Mouse (Mus musculus) lung, embryonic 16.5 days (tissue): Measurements from ENCODE around the gene Hspa12a. TPM values are rescaled to one million over a fixed set of nuclear protein-coding genes. Genes with fewer than 3 reads are reported as not detected.

Source experiments
- ATAC-seq: fragments of 200-750 bp; cut with Nextera tagmentation; 2 replicates; pipeline ENCODE4 v1.8.0; 2017; ENCODE audit warnings: low read depth, mild to moderate bottlenecking, moderate library complexity
- H3K27ac ChIP-seq: fragments of 300-500 bp; sonication (generic); 2 replicates; pipeline ENCODE4 v1.5.1; 2014; ENCODE audit warnings: mild to moderate bottlenecking, control low read depth, low read length
- H3K27me3 ChIP-seq: fragments of 300-500 bp; sonication (generic); 2 replicates; pipeline ENCODE4 v1.6.1; 2014; ENCODE audit warnings: low read depth, low read length, mixed read lengths; ENCODE audit not compliant: control insufficient read depth, insufficient read depth
- H3K36me3 ChIP-seq: fragments of 300-500 bp; sonication (generic); 2 replicates; pipeline ENCODE4 v1.6.1; 2014; ENCODE audit warnings: low read length; ENCODE audit not compliant: control insufficient read depth, insufficient read depth
- H3K4me1 ChIP-seq: fragments of 300-500 bp; sonication (generic); replicated peaks from 2 replicates; pipeline ENCODE4 v1.6.1; 2014; ENCODE audit warnings: low read length, mixed read lengths; ENCODE audit not compliant: control insufficient read depth, insufficient read depth
- H3K4me2 ChIP-seq: fragments of 300-500 bp; sonication (generic); 2 replicates; pipeline ENCODE4 v1.6.1; 2014; ENCODE audit warnings: low read depth, low read length, control low read depth
- H3K4me3 ChIP-seq: fragments of 300-500 bp; sonication (generic); 2 replicates; pipeline ENCODE4 v1.5.1; 2014; ENCODE audit warnings: mild to moderate bottlenecking, low read length, control low read depth
- H3K9ac ChIP-seq: fragments of 300-500 bp; sonication (generic); 2 replicates; pipeline ENCODE4 v1.6.1; 2014; ENCODE audit warnings: low read length, control low read depth
- H3K9me3 ChIP-seq: fragments of 300-500 bp; sonication (generic); 2 replicates; pipeline ENCODE4 v1.6.1; 2016; ENCODE audit warnings: low read length; ENCODE audit not compliant: control insufficient read depth
- WGBS: fragments of 180-500 bp; shearing (Covaris S2); extraction: QIAGEN DNeasy Blood & Tissue Kit; methylation state at CpG from one replicate; pipeline ENCODE4 v1.1.7; 2014; 5-methylcytosine and 5-hydroxymethylcytosine counted together
- polyA plus RNA-seq: library from polyadenylated mRNA; unstranded; fragments of >200 nt; fragmentation: Nextera tagmentation; extraction: Ambion mirVana; gene quantifications from 2 replicates; pipeline ENCODE4 v1.2.1, GENCODE M21; 2015

Hspa12a gene
- polyA plus RNA-seq, 1 experiment from 2014 or later = 5.5 TPM

DNA sequence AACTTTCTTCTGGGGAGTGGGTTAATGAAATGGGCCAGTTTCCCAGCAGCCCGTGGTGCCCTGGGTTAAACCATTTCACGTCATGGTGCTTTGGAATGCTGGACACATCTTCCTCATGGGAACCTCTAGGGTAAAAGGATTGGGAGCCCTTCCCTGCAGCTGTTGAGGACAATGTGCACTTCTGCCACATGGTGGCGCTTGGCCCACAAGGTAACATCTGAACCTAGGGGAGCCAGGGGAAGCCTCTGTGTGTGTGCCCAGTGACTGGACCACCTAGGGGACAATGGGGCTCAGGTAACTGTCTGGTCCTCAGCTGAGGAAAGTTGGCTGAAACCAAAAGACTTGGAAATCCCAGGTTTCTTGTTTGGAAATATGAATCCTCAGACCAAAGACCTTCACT, 137.1 kb downstream of the Hspa12a start:
- H3K27ac ChIP-seq = no peak overlapping the region
- H3K9me3 ChIP-seq = no peaks in the 10 kb centered on the region
- H3K36me3 ChIP-seq = no peaks in the 10 kb centered on the region
- no peak overlapping the region for H3K4me2 ChIP-seq
- H3K4me1 ChIP-seq = no peaks in the 10 kb centered on the region
- peak; percentile 68; the same call in 1 of the 2 replicates for ATAC-seq
- no peak overlapping the region for H3K4me3 ChIP-seq
- H3K27me3 ChIP-seq = no peaks in the 10 kb centered on the region
- H3K9ac ChIP-seq = no peak overlapping the region
- 4% methylated on average over 3 of the region's 3 CpGs for WGBS

DNA sequence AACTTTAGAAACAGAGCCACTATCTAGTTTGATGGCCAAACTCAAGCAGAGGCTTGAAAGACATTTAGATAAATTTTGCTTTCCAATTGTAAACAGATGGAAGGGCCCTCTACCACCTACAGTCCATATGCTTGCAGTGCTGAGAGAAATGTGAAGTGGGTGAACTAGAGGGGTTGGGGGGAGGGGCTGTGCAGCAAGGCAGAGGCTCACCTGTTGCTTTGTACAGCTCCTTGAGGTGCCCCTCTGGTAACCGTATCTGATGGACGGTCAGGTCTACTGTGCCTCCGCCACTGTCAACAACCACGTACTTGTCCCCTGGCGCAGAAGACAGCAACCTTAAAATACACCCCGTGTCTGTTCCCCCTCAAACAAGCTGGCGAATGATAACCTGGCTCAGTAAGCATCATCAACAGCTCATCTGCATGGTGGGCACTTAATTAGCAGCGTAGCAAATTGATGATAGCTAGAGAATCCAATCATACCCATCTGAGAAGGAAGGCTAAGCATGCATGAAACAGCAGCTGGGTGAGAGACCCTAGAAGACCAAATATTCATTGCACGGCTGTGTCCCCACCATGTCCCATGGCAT, 138.2 kb downstream of the Hspa12a start:
- Histone ChIP-seq H3K27me3 (no peaks in the 10 kb centered on the region), H3K36me3 (no peaks in the 10 kb centered on the region), H3K9ac (no peak overlapping the region), H3K9me3 (no peaks in the 10 kb centered on the region), H3K4me3 (no peak overlapping the region), H3K27ac (no peak overlapping the region), H3K4me2 (no peak overlapping the region), H3K4me1 (no peaks in the 10 kb centered on the region)
- 72% methylated on average over 9 of the region's 9 CpGs for WGBS
- ATAC-seq = no peak

DNA sequence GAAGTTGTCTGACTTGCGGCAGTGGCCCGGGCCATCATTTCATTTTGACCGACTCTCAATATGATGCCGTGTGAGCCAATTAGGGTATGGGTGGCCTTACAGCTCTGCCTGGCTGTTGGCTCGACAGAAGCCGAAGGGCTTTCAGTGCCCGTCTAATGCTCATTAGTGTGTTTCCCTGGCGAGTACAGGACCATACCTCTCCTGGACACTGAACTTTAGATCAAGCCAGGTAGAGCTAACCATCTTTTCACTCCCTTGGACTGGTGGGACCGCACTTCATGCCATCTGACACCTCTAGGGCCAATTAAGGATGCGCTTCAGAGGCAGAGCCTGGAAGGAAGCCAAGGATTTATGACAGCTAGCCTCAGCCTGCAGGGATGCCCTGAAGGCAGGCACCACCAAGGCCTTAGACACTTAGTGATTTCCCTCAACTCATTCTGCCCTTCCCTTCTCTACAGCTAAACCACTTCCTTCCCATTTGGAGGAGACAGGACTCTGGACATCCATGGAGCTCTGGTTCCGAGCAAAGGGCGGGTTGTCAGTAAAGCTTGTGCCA, 148.3 kb downstream of the Hspa12a start:
- Histone ChIP-seq H3K36me3 (no peaks in the 10 kb centered on the region), H3K27me3 (no peaks in the 10 kb centered on the region), H3K4me2 (no peak overlapping the region), H3K9me3 (no peaks in the 10 kb centered on the region), H3K4me3 (no peak overlapping the region), H3K9ac (no peak overlapping the region), H3K27ac (no peak overlapping the region), H3K4me1 (no peaks in the 10 kb centered on the region)
- no peak for ATAC-seq
- 78% methylated on average over 12 of the region's 12 CpGs for WGBS

DNA sequence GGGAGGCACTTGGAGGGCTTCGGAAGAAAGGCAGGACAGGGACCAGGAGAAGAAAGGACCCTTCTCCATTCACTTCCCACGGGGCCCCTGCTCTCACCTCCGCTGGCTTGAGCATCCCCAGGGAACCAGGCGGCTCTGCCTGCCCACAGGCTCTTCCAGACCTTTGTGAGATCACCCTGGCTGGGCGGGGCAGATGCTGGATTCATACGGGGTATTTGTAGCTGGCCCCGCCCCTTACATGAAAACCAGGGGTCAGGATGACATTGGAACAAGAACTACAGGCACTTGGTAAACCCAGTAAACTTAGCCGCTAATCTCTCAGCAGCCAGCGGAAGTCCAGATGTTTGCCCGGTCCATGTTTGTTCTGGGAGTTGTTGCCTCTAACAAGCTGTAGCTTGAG, 149.2 kb downstream of the Hspa12a start, which contains the start of gene 1700019N19Rik:
Gene 1700019N19Rik (minus strand): TSS at position 178 of the 400 bp plus-strand sequence.
- H3K27me3 ChIP-seq = no peaks in the 10 kb centered on the region
- no peaks in the 10 kb centered on the region for H3K9me3 ChIP-seq
- 33% methylated on average over 10 of the region's 10 CpGs for WGBS
- H3K27ac ChIP-seq = no peak within 1 kb of the TSS
- no peak for ATAC-seq
- H3K4me1 ChIP-seq = no peaks in the 10 kb centered on the region
- no peak within 1 kb of the TSS for H3K9ac ChIP-seq
- no peak within 1 kb of the TSS for H3K4me2 ChIP-seq
- no peak within 1 kb of the TSS for H3K4me3 ChIP-seq
- H3K36me3 ChIP-seq = no peaks in the 10 kb centered on the region

DNA sequence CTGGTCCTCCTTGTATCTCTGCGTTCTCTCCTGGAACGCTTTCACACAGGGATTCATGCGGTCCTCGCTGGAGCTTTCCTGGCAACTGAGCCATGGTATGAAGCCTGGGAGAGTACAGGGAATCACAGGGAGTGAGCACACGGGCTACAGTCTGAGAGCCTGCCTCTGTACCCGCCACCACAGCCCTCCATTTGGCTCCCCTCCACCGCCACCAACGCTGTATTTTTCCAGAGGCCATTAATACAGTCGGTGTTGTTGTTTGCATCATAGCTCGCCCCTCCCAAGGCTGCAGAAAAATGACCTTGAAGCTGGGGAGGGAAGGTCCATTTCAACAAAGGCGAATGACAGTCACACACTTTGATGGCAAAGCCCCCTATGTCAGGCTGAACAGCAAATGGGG, 154.3 kb downstream of the Hspa12a start:
- H3K9me3 ChIP-seq = no peaks in the 10 kb centered on the region
- no peak overlapping the region for H3K27ac ChIP-seq
- no peaks in the 10 kb centered on the region for H3K27me3 ChIP-seq
- H3K4me3 ChIP-seq = no peak overlapping the region
- H3K4me2 ChIP-seq = no peak overlapping the region
- no peak overlapping the region for H3K9ac ChIP-seq
- no peaks in the 10 kb centered on the region for H3K36me3 ChIP-seq
- no peaks in the 10 kb centered on the region for H3K4me1 ChIP-seq
- ATAC-seq = no peak
- 61% methylated on average over 11 of the region's 11 CpGs for WGBS

DNA sequence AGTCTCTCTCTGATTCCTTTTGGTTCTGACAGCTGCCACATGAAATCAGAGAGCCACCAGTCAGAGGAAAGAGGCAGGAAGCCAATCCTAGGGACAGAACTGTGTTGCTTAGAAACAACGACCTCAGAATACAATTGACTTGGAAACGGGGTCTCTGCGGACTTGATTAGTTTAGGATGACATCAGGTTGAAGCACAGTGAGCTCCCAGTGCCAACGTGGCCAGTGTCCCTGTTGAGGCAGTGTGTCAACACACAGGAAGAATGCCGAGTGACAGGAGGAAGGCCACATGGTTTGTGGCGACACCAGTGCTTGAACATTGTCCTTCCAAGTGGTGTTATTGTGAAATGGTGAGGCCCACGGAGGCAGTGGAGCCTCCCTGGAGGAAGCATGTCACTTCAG, 159.5 kb downstream of the Hspa12a start:
- no peaks in the 10 kb centered on the region for H3K9me3 ChIP-seq
- H3K4me2 ChIP-seq = no peak overlapping the region
- 39% methylated on average over 7 of the region's 7 CpGs for WGBS
- H3K27me3 ChIP-seq = no peaks in the 10 kb centered on the region
- no peaks in the 10 kb centered on the region for H3K36me3 ChIP-seq
- no peak overlapping the region for H3K9ac ChIP-seq
- no peak overlapping the region for H3K4me3 ChIP-seq
- ATAC-seq = no peak
- H3K27ac ChIP-seq = no peak overlapping the region
- H3K4me1 ChIP-seq = no peaks in the 10 kb centered on the region

DNA sequence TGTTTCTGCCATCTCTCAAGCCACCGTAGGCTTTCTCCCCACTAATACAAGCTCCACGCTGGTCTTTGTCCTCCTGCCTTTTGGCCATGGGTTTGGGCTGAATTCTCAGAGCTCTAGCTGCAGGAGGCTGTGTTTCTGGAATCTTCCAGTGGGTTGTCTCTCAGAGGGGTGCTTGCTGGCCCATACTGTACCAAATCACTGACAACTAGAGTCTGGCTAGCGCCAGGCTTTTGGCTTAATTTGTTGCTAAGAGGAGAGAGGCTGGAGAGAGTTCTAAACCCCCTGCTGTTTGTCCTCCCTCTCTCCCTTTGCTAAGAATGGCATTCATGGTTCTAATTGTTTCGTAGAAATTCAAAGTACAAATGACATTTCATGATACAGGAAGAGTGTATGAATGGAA, 161.9 kb downstream of the Hspa12a start:
- ATAC-seq = no peak

DNA sequence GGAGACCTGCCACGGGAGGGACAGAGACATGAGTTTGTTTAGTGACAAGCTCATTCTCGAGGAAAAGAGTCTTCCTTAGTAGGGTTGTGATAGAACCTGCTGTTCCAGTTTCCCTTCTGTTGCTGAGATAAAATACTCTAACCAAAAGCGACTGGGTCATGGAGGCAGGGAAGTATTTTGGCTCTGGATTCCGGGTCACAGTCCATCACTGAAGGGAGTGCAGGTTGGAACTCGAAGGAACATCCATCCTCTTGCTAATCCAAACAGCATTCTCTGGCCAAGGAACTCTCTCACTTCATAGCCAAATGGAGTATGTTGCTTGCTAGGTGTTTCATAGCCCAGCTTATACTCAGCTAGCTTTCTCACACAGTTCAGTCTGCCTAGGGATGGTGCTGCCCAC, 167.0 kb downstream of the Hspa12a start:
- 42% methylated on average over 5 of the region's 5 CpGs for WGBS

More for the DNA sequence above, 161.9 kb downstream of the Hspa12a start:
- H3K4me2 ChIP-seq = no peak overlapping the region
- no peak overlapping the region for H3K4me3 ChIP-seq
- no peak overlapping the region for H3K27ac ChIP-seq
- WGBS = 71% methylated on average over 4 of the region's 4 CpGs
- no peaks in the 10 kb centered on the region for H3K27me3 ChIP-seq
- no peaks in the 10 kb centered on the region for H3K9me3 ChIP-seq
- no peaks in the 10 kb centered on the region for H3K36me3 ChIP-seq
- no peaks in the 10 kb centered on the region for H3K4me1 ChIP-seq
- no peak overlapping the region for H3K9ac ChIP-seq

DNA sequence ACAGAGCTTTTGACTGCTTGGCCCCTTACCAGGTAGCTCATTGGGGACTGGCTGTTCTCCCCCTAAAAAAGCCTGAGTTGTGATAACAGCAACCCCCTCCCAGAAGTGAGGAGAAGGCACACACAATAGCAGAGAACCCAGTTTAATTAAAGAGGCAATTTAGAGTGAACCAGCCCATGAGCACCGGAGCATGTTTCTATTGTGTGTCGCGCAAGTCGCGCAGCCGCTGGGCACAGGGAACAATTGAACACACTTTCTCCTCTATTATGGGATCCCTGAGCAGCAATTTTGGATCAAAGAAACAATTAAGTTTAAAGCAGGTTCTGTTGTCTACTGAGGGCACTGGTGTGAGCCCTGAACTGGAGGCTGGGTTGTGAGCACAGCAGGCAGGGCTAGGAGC, 176.1 kb downstream of the Hspa12a start:
- H3K27ac ChIP-seq = no peak overlapping the region
- H3K9ac ChIP-seq = no peak overlapping the region
- no peaks in the 10 kb centered on the region for H3K27me3 ChIP-seq
- H3K36me3 ChIP-seq = no peaks in the 10 kb centered on the region
- no peak overlapping the region for H3K4me2 ChIP-seq
- 95% methylated on average over 6 of the region's 6 CpGs for WGBS
- no peak overlapping the region for H3K4me3 ChIP-seq
- H3K9me3 ChIP-seq = no peaks in the 10 kb centered on the region
- ATAC-seq = no peak
- no peaks in the 10 kb centered on the region for H3K4me1 ChIP-seq

More for the DNA sequence above, 167.0 kb downstream of the Hspa12a start:
- Histone ChIP-seq H3K4me1 (no peaks in the 10 kb centered on the region), H3K27ac (no peak overlapping the region), H3K9me3 (no peaks in the 10 kb centered on the region), H3K9ac (no peak overlapping the region), H3K4me2 (no peak overlapping the region), H3K27me3 (no peaks in the 10 kb centered on the region), H3K36me3 (no peaks in the 10 kb centered on the region), H3K4me3 (no peak overlapping the region)
- no peak for ATAC-seq
